Mouse (Mus musculus) limb, embryonic 10.5 days (tissue): ENCODE results near the gene Nudt15. TPM values are rescaled to one million over a fixed set of nuclear protein-coding genes. Genes with fewer than 3 reads are reported as not detected.
"Not testable (repeated sequence)": the region's sequence is repeated elsewhere in the genome, so short reads cannot be mapped to it uniquely, and the experiment has no call there.

Experiments used
- DNase-seq: peaks from one replicate; pipeline ENCODE4 v3.0.0-alpha.2; 2017; ENCODE audit warnings: low spot score
- H3K27ac ChIP-seq: fragments of 300-500 bp; sonication (generic); 2 replicates; pipeline ENCODE4 v1.5.1; 2016; ENCODE audit warnings: mild to moderate bottlenecking
- H3K27me3 ChIP-seq: fragments of 300-500 bp; sonication (generic); 2 replicates; pipeline ENCODE4 v1.6.1; 2016; ENCODE audit warnings: low read depth, mild to moderate bottlenecking; ENCODE audit not compliant: poor library complexity, severe bottlenecking
- H3K36me3 ChIP-seq: fragments of 300-500 bp; sonication (generic); 2 replicates; pipeline ENCODE4 v1.6.1; 2016; ENCODE audit warnings: mild to moderate bottlenecking, moderate library complexity
- H3K4me1 ChIP-seq: fragments of 300-500 bp; sonication (generic); 2 replicates; pipeline ENCODE4 v1.6.1; 2016
- H3K4me3 ChIP-seq: fragments of 300-500 bp; sonication (generic); 2 replicates; pipeline ENCODE4 v1.5.1; 2016; ENCODE audit warnings: mild to moderate bottlenecking, moderate library complexity
- H3K9me3 ChIP-seq: fragments of 300-500 bp; sonication (generic); replicated peaks from 2 replicates; pipeline ENCODE4 v1.6.1; 2016; ENCODE audit warnings: mild to moderate bottlenecking
- WGBS: fragments of 180-500 bp; shearing (Covaris S2); methylation state at CpG from one replicate; pipeline ENCODE4 v1.1.7; 2016; 5-methylcytosine and 5-hydroxymethylcytosine counted together
- polyA plus RNA-seq: library from polyadenylated mRNA; unstranded; fragments of >200 nt; fragmentation: Nextera tagmentation; extraction: Ambion mirVana; gene quantifications from 2 replicates; pipeline ENCODE4 v1.2.1, GENCODE M21; 2016

Nudt15 gene
- polyA plus RNA-seq, 1 experiment from 2014 or later = 7.6 TPM

DNA sequence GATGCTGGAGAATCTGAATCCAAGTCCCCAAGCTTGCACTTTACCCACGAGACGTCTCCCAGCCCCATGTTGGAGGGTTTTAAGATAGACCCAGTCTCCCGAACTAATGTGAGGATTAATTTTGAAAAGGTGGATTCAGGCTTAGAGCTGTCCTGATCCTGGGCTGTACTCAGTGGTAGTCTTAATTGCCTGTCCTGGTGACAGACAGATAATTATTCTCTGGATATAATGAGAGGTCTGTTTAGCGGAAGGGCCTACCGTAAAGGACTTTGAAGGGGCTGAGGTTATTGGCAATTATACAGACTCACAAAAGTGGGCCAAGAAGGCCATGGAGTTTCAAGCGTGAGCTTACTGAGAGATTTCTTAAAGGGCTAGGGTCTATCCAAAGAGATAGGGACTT is 4.3 kb downstream of the Nudt15 start:
- Histone ChIP-seq H3K27me3 (no peaks in the 10 kb centered on the region), H3K27ac (no peak overlapping the region), H3K9me3 (no peaks in the 10 kb centered on the region), H3K36me3 (no peaks in the 10 kb centered on the region), H3K4me3 (no peak overlapping the region), H3K4me1 (no peaks in the 10 kb centered on the region)
- WGBS = 66% methylated on average over 6 of the region's 6 CpGs
- no peak for DNase-seq

- Histone ChIP-seq H3K4me1 (no peaks in the 10 kb centered on the region), H3K9me3 (no peaks in the 10 kb centered on the region), H3K36me3 (no peaks in the 10 kb centered on the region), H3K27me3 (no peaks in the 10 kb centered on the region), H3K27ac (no peak overlapping the region), H3K4me3 (no peak overlapping the region)
- no peak for DNase-seq
- WGBS = 88% methylated on average over 2 of the region's 2 CpGs
These were observed 12.4 kb downstream of the Nudt15 start for GRCm38 (mm10) chr14:73535641-73536040.

DNA sequence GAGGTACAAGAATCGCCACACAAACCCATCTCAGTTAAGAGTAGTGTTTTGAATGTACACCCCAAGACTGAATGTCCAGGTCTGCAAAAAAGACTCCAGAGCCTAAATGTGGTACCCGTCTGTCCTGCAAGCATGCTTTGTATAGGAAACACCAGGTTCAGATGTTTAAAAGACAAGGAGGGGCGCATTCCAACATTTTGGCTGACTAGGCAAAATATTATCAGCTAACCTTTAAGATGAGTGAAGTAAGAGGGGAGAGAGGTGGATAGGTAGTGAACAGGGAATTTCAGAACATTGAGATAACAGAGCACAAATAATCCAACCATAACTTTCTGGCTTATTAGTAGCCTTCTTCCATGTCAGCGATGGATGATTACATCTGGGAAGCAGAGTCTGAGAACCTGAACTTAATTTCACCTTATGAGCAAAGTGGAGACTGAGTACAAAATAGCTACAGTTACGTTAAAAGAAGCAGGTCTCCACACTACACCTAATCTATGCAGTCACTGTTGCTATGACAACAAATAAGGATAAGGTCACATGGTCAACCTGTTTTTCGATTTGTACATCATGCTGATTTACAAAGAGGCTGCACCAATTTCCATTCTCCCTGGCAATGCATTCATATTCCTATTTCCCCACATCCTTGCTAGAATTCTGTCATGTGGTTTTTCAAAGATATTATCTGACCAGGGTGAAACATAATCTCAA is 14.1 kb downstream of the Nudt15 start:
- Histone ChIP-seq H3K36me3 (no peaks in the 10 kb centered on the region), H3K27me3 (no peaks in the 10 kb centered on the region), H3K9me3 (no peaks in the 10 kb centered on the region), H3K4me3 (no peak overlapping the region), H3K27ac (no peak overlapping the region), H3K4me1 (no peaks in the 10 kb centered on the region)
- no peak for DNase-seq
- WGBS = 83% methylated on average over 6 of the region's 6 CpGs

GRCm38 (mm10) chr14:73528661-73529060 is 19.4 kb downstream of the Nudt15 start:
- H3K9me3 ChIP-seq, H3K36me3 ChIP-seq, H3K4me1 ChIP-seq, H3K27ac ChIP-seq, H3K27me3 ChIP-seq, DNase-seq, H3K4me3 ChIP-seq: not testable (repeated sequence)
- 92% methylated on average over 3 of the region's 3 CpGs for WGBS

GRCm38 (mm10) chr14:73524766-73525448 is 23.1 kb downstream of the Nudt15 start, which contains the start of gene Sucla2:
TSS of gene Sucla2 (plus strand) at chr14:73525319.
- H3K4me3 ChIP-seq = peak within 1 kb of the TSS; percentile 56
- WGBS = under 1% methylated on average over 41 of the region's 41 CpGs
- no peaks in the 10 kb centered on the region for H3K36me3 ChIP-seq
- H3K9me3 ChIP-seq = no peaks in the 10 kb centered on the region
- H3K4me1 ChIP-seq = no peaks in the 10 kb centered on the region
- peak within 1 kb of the TSS; percentile 90 for H3K27ac ChIP-seq
- no peaks in the 10 kb centered on the region for H3K27me3 ChIP-seq
- peak; percentile 96 for DNase-seq

DNA sequence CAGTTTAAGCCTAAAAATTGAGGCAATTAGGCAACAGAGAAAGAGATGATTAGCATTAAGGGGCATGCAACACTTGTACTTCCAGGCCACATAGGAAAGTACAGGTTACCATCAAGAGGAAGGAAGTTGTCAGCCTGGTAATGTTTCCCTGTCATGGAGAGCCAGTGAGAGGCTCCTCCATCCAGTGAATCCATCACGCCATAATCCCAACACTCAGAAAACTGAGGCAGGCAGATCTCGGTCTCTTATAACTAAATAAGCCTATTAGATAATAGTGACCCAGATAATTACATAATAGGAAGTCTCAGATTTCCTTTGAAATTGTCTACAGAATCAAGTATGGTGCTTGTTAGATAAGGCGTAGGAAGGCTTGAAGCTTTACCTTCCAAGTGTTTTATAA is 23.9 kb downstream of the Nudt15 start:
- H3K4me1 ChIP-seq = no peaks in the 10 kb centered on the region
- H3K36me3 ChIP-seq = no peaks in the 10 kb centered on the region
- H3K27me3 ChIP-seq = no peaks in the 10 kb centered on the region
- H3K9me3 ChIP-seq = no peaks in the 10 kb centered on the region
- DNase-seq = no peak
- no peak overlapping the region for H3K27ac ChIP-seq
- 80% methylated on average over 3 of the region's 3 CpGs for WGBS
- no peak overlapping the region for H3K4me3 ChIP-seq

DNA sequence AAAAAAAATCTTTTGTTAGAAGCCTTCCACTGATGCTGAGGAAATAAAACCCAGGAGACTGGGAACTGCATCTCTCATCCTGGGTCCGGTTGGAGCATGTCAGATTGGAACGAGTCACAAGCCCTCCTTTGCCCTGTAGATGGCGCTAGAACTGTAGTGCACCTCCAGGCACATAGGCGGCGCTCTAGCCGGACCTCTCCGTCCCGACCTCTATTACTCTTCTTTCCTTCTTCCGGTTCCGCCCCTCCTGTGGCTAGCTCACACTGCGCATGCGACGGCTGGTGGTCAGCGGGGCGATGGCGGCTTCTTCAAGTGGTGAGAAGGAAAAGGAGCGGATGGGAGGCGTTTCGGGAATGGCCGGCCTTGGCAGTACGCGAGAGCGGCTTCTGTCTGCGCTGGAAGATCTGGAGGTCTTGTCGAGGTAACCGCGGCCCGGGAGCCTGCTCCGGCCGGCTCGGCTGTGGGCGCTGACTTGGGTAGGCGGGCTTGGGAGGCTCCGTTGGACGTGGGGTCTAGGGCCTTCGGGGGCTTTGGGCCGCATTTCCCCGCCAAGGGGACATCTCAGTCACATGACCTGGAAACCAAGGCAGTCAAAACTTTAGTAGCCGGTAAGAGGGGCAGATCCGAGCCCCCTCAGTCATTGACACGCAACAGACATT is 38.1 kb downstream of the Nudt15 start, which contains the start of gene Med4:
Gene Med4, plus strand, starts transcription at position 261 of the 659 bp plus-strand sequence.
- H3K27ac ChIP-seq = peak within 1 kb of the TSS; percentile 87
- under 1% methylated on average over 41 of the region's 41 CpGs for WGBS

GRCm38 (mm10) chr14:73508630-73509395 is 39.2 kb downstream of the Nudt15 start:
- H3K27me3 ChIP-seq = no peaks in the 10 kb centered on the region
- peaks cover 20% of the 10 kb centered on the region for H3K36me3 ChIP-seq
- peaks cover 13% of the 10 kb centered on the region for H3K4me1 ChIP-seq
- DNase-seq = no peak
- H3K27ac ChIP-seq = no peak overlapping the region
- H3K4me3 ChIP-seq = no peak overlapping the region
- 93% methylated on average over 6 of the region's 6 CpGs for WGBS
- no peaks in the 10 kb centered on the region for H3K9me3 ChIP-seq

More for the DNA sequence above, 38.1 kb downstream of the Nudt15 start, which contains the start of gene Med4:
- Histone ChIP-seq H3K9me3 (no peaks in the 10 kb centered on the region), H3K4me1 (peaks cover 13% of the 10 kb centered on the region), H3K36me3 (peaks cover 28% of the 10 kb centered on the region), H3K4me3 (peak within 1 kb of the TSS; percentile 96), H3K27me3 (no peaks in the 10 kb centered on the region)
- peak; percentile 98 for DNase-seq

DNA sequence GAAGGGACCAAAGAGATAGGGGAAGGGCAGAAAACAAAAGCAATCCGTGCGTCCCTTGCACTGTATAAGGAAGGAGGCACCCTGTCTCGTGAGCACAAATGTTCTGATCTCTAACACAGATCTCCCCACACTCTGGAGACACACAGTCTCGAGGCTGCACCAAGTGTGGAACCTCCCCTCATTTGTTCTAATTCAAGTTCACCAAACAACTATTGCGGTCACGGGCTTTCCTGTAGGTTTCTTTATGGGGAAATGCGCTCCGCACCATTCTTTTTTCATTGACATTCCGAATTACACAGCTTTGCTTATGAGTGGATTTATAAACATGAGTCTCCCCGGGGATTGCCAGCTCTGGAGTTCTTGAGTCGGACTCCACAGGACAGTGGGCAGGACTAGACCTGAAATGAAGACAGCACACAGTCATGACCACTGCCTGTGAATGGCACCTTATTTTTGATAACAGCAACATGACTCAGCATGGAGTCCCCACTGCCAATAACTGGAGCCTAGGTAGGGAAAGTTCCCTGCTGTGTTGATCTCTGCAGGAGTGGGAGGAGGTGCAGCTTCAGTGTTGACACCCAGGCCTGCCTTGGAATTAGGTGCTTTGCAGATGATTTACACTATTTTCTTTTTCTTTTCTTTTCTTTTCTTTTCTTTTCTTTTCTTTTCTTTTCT is 40.2 kb downstream of the Nudt15 start:
- Histone ChIP-seq H3K4me1 (peaks cover 16% of the 10 kb centered on the region), H3K27me3 (no peaks in the 10 kb centered on the region), H3K27ac (no peak overlapping the region), H3K36me3 (peaks cover 11% of the 10 kb centered on the region), H3K4me3 (no peak overlapping the region), H3K9me3 (no peaks in the 10 kb centered on the region)
- no peak for DNase-seq
- 77% methylated on average over 11 of the region's 11 CpGs for WGBS

GRCm38 (mm10) chr14:73507200-73507599 is 40.8 kb downstream of the Nudt15 start:
- no peaks in the 10 kb centered on the region for H3K27me3 ChIP-seq
- DNase-seq = no peak
- WGBS = 93% methylated on average over 15 of the region's 15 CpGs

GRCm38 (mm10) chr14:73506283-73506682 is 41.8 kb downstream of the Nudt15 start:
- Histone ChIP-seq H3K27ac (no peak overlapping the region), H3K4me1 (peaks cover 14% of the 10 kb centered on the region), H3K9me3 (no peaks in the 10 kb centered on the region), H3K36me3 (no peaks in the 10 kb centered on the region), H3K4me3 (no peak overlapping the region), H3K27me3 (no peaks in the 10 kb centered on the region)
- no peak for DNase-seq
- WGBS = 61% methylated on average over 8 of the region's 8 CpGs

More at GRCm38 (mm10) chr14:73507200-73507599, 40.8 kb downstream of the Nudt15 start:
- Histone ChIP-seq H3K4me1 (peaks cover 15% of the 10 kb centered on the region), H3K9me3 (no peaks in the 10 kb centered on the region), H3K4me3 (no peak overlapping the region), H3K27ac (no peak overlapping the region), H3K36me3 (peaks cover 5% of the 10 kb centered on the region)
